Mouse (Mus musculus): ENCODE data around the gene Lipe.

DNA sequence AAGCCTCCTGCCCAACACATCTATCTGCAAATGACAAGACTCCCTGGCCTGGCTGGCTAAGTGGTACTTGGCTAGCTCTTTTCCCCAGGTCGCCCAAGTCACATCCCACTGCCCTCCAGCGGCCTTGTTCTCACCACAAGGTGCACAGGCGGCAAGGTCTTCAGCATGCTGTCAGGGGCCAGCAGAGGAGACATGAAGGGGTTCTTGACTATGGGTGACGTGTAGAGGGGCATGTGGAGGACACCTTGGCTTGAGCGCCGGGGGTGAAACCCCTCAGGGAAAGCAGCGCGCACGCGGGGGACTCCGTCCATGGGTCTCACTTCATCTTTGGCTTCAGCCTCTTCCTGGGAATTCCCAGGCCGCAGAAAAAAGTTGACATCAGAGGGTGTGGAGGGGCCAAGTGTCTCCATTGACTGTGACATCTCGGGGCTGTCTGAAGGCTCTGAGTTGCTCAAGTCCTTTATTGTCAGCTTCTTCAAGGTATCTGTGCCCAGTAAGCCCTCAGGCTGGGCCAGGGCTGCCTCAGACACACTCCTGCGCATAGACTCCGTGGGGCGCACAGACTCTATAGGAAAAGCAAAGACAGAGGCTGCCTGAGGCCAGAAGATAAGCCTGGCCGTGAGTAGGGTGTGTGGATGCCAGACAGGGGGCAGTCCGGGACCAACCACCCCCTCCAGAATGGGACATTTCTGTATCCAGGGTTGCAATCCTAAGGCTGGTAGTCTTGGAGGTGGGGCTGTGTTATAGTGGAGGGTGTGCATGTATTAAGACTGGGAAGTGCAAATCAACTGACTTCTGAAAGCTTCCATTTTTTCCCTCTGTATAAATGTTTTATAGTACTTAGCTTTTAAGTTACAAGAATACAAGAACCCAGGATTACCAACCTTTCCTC is 17.9 kb downstream of the Lipe start:
- TF ChIP-seq CTCF (conservative IDR thresholded peaks at IDR 0.05; ENCODE audit: low read length) = no peak
- TF ChIP-seq NANOG (IDR thresholded peaks at IDR 0.05; ENCODE audit: borderline replicate concordance, low read length) = no peak
- no peak for TF ChIP-seq POU5F1 (IDR thresholded peaks at IDR 0.05; ENCODE audit: borderline replicate concordance, low read length)

Data from E14TG2a.4 (cell line).